Mouse (Mus musculus) gastrocnemius, adult 2 months (tissue): ENCODE data around the gene Adig. TPM values are rescaled to one million over a fixed set of nuclear protein-coding genes. Genes with fewer than 3 reads are reported as not detected.

ENCODE experiments used
- DNase-seq: peaks from one replicate; pipeline ENCODE4 v3.0.0; 2022
- H3K27ac ChIP-seq: fragments of 200-600 bp; 2 replicates; pipeline ENCODE4 v1.8.1; 2022; ENCODE audit warnings: mild to moderate bottlenecking
- H3K4me3 ChIP-seq: fragments of 200-600 bp; 2 replicates; pipeline ENCODE4 v1.8.1; 2022; ENCODE audit warnings: mild to moderate bottlenecking, moderate library complexity
- CTCF ChIP-seq: fragments of 200-600 bp; IDR thresholded peaks from 2 replicates; pipeline ENCODE4 v1.8.1; 2022; ENCODE audit warnings: antibody characterized with exemption, mild to moderate bottlenecking, moderate library complexity
- intact Hi-C: fragments of 180-260 bp; cut with DNase I; formaldehyde crosslinking; loops from one replicate; pipeline ENCODE4 v1.15.1; 2025
- total RNA-seq, 2 experiments: library from RNA; stranded (reverse); gene quantifications; 2 replicates each; pipeline ENCODE4 v1.2.3; 2021

Gene Adig
- total RNA-seq, 2 experiments from 2014 or later, result 3.1 to 5.5 TPM

GRCm38 (mm10) chr2:158554366-158554765 is 52.0 kb downstream of the Adig start:
- no peak for TF ChIP-seq CTCF
- intact Hi-C loops, result no loop called here
- H3K4me3 ChIP-seq, result no peak overlapping the region
- H3K27ac ChIP-seq, result no peak overlapping the region
- DNase-seq, result no peak

GRCm38 (mm10) chr2:158555252-158555651 is 52.8 kb downstream of the Adig start:
- DNase-seq, result peak; percentile 43
- intact Hi-C loops, result no loop called here
- TF ChIP-seq CTCF, result no peak
- H3K4me3 ChIP-seq, result peak overlapping the region; percentile 56
- H3K27ac ChIP-seq, result no peak overlapping the region

GRCm38 (mm10) chr2:158555812-158556211 is 53.4 kb downstream of the Adig start:
- Histone ChIP-seq H3K27ac (no peak overlapping the region), H3K4me3 (peak overlapping the region; percentile 56)
- intact Hi-C loops, result no loop called here
- no peak for DNase-seq
- TF ChIP-seq CTCF, result no peak

GRCm38 (mm10) chr2:158556225-158556624 is 53.8 kb downstream of the Adig start:
- DNase-seq, result peak; percentile 64
- Histone ChIP-seq H3K4me3 (peak overlapping the region; percentile 56), H3K27ac (no peak overlapping the region)
- TF ChIP-seq CTCF, result peak; percentile 92
- intact Hi-C loops, result no loop called here

- no peak for TF ChIP-seq CTCF
- no peak overlapping the region for H3K27ac ChIP-seq
- intact Hi-C loops, result no loop called here
- no peak for DNase-seq
- no peak overlapping the region for H3K4me3 ChIP-seq
Measured at GRCm38 (mm10) chr2:158556750-158557149, 54.3 kb downstream of the Adig start.

Other genes with a start within 250 kb of the Adig start
- not detected for gene Bpi, start 244.5 kb upstream of the Adig start, total RNA-seq
- gene Lbp, start 196.1 kb upstream of the Adig start, total RNA-seq, result 1 to 10 TPM; 5.2 to 7.1 TPM
- gene Snhg11, start 127.0 kb upstream of the Adig start, total RNA-seq, result under 1 TPM in 1 of 2 experiments, not detected in 1; 0.17 TPM
- gene Ralgapb, start 92.8 kb upstream of the Adig start, total RNA-seq, result 10 to 100 TPM; 27.9 to 38.2 TPM
- under 1 TPM in 1 of 2 experiments, not detected in 1; 0.14 TPM for gene Arhgap40, start 10.2 kb downstream of the Adig start, total RNA-seq
- not detected for gene Slc32a1, start 108.2 kb downstream of the Adig start, total RNA-seq
- 1 to 10 TPM; 4.2 to 4.8 TPM for gene Actr5, start 122.3 kb downstream of the Adig start, total RNA-seq
- 1 to 10 TPM; 3.1 to 4.1 TPM for gene Ppp1r16b, start 162.8 kb downstream of the Adig start, total RNA-seq